Mouse (Mus musculus): ENCODE measurements around the gene Mall. TPM values are rescaled to one million over a fixed set of nuclear protein-coding genes. Genes with fewer than 3 reads are reported as not detected.

Gene Mall
- polyA plus RNA-seq, 1 experiment from 2014 or later = 57.1 TPM

DNA sequence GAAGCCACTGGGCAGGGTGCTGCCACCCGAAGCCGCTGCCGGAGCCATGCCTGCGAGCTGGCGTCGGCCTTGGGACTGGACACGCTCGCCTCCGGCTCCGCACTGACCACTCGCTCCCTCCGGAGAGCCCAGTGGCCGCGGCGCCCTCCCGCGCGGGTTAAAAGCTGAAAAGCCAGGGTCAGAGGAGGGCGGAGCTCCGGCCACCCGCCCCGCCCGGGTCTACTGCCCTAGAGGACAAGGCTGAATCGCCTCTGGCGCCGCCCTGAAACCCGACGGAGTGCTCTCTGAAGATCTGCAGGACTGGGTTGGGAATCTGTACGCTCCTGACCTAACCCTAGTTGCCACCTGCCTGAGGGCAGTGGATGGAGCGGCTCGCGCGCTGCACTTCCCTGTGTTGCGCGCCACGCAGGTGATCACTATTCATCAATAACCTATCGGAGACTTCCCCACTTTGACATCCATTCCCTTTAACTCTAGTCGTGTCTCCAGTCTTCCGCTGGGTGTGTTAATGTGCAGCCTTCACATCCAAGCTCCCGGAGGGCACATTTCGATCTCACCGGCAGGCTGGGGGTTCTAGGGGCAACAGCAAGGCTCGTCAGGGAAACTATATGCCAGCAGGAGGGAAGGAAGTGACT lies 73.5 kb downstream of the Mall start, which contains the start of gene Mal:
TSS of gene Mal (minus strand) at position 610 of the 635 bp plus-strand sequence.
- under 1% methylated on average over 42 of the region's 43 CpGs for WGBS
- peaks cover 58% of the 10 kb centered on the region for H3K27me3 ChIP-seq
- no peak within 1 kb of the TSS for H3K9ac ChIP-seq
- ATAC-seq (ENCODE audit: insufficient number of reproducible peaks, low FRiP score, low TSS enrichment, low read depth) = no peak
- peak within 1 kb of the TSS; percentile 52 for H3K4me2 ChIP-seq
- H3K4me3 ChIP-seq = peak within 1 kb of the TSS; percentile 35
- H3K36me3 ChIP-seq = no peaks in the 10 kb centered on the region
- H3K9me3 ChIP-seq = no peaks in the 10 kb centered on the region
- H3K4me1 ChIP-seq = peaks cover 13% of the 10 kb centered on the region
- no peak within 1 kb of the TSS for H3K27ac ChIP-seq

DNA sequence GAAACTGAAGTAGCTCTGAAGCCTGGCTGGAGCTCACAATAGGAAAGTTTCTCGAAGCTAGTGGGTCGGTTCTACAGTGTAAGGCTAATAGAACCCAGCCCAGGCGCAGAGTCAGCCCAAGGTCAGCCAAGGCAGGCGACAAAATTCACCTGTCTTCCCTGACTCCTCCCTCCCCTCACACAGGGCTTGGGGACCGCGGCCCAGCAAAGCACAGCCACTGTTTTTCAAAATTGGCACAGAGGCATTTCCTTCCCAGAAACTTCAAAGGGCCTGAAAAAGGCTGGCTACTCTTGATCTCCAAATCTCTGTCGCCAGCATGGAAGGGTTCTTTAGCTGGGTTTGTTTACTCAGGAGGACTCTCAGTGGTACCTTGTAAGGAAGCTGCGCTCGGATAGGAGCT lies 74.3 kb downstream of the Mall start:
- no peak overlapping the region for H3K27ac ChIP-seq
- ATAC-seq (ENCODE audit: insufficient number of reproducible peaks, low FRiP score, low TSS enrichment, low read depth) = no peak
- H3K4me3 ChIP-seq = no peak overlapping the region
- H3K4me2 ChIP-seq = no peak overlapping the region
- no peak overlapping the region for H3K9ac ChIP-seq
- H3K4me1 ChIP-seq = peaks cover 13% of the 10 kb centered on the region
- WGBS = 4% methylated on average over 9 of the region's 9 CpGs
- peaks cover 58% of the 10 kb centered on the region for H3K27me3 ChIP-seq
- H3K9me3 ChIP-seq = no peaks in the 10 kb centered on the region
- H3K36me3 ChIP-seq = no peaks in the 10 kb centered on the region

DNA sequence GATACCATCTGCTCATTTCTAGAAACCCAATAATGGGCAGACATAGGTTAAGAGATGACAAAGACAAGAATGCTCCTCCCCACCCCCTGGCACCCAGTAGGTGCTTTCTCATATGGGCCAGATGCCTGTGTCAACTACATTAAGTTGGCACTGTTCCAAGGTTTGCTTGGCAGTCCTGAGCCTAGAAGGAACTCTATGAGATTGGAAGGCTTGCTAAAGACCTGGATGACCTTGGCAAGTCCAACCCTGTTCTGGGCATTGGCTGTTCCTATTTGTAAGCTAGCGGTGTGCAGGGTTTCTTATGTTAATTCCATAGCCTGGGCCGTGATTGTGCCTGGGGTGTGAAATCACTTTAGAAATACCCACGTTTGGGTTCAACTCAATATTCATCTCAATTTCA lies 74.9 kb downstream of the Mall start:
- H3K9me3 ChIP-seq = no peaks in the 10 kb centered on the region
- no peak for ATAC-seq (ENCODE audit: insufficient number of reproducible peaks, low FRiP score, low TSS enrichment, low read depth)
- no peak overlapping the region for H3K9ac ChIP-seq
- H3K27ac ChIP-seq = no peak overlapping the region
- H3K4me1 ChIP-seq = peaks cover 13% of the 10 kb centered on the region
- H3K36me3 ChIP-seq = no peaks in the 10 kb centered on the region
- H3K4me2 ChIP-seq = no peak overlapping the region
- H3K4me3 ChIP-seq = no peak overlapping the region
- 55% methylated on average over 3 of the region's 3 CpGs for WGBS
- peaks cover 58% of the 10 kb centered on the region for H3K27me3 ChIP-seq

Other genes starting within 250 kb of the Mall start
- 1.1 and 1.9 TPM in 2 replicates for gene Kcnip3, start 207.8 kb downstream of the Mall start, polyA plus RNA-seq (2015; fragmentation: Nextera tagmentation; extraction: Ambion mirVana)
- 13.1 and 13.2 TPM in 2 replicates for gene Prom2, start 188.5 kb downstream of the Mall start, polyA plus RNA-seq (2015; fragmentation: Nextera tagmentation; extraction: Ambion mirVana)
- gene Zfp661, start 142.8 kb downstream of the Mall start, polyA plus RNA-seq (2015; fragmentation: Nextera tagmentation; extraction: Ambion mirVana) = 4.7 and 5.8 TPM in 2 replicates
- 116 and 123 TPM in 2 replicates for gene Mrps5, start 142.7 kb downstream of the Mall start, polyA plus RNA-seq (2015; fragmentation: Nextera tagmentation; extraction: Ambion mirVana)
- 89.4 and 117 TPM in 2 replicates for gene Mal, start 73.2 kb downstream of the Mall start, polyA plus RNA-seq (2015; fragmentation: Nextera tagmentation; extraction: Ambion mirVana)
- 24.5 and 27.4 TPM in 2 replicates for gene Nphp1, start 59.0 kb upstream of the Mall start, polyA plus RNA-seq (2015; fragmentation: Nextera tagmentation; extraction: Ambion mirVana)
- 36.3 and 41.8 TPM in 2 replicates for gene Mtln, start 62.6 kb upstream of the Mall start, polyA plus RNA-seq (2015; fragmentation: Nextera tagmentation; extraction: Ambion mirVana)
- 34.7 and 36.8 TPM in 2 replicates for gene Bub1, start 101.9 kb upstream of the Mall start, polyA plus RNA-seq (2015; fragmentation: Nextera tagmentation; extraction: Ambion mirVana)
- 0.09 TPM in 1 of 2 replicates, not detected in the other for gene Acoxl, start 108.9 kb upstream of the Mall start, polyA plus RNA-seq (2015; fragmentation: Nextera tagmentation; extraction: Ambion mirVana)

Data from limb, embryonic 15.5 days (tissue).